Mouse (Mus musculus): Measurements from ENCODE around the gene Serpina3j. TPM values are rescaled to one million over a fixed set of nuclear protein-coding genes. Genes with fewer than 3 reads are reported as not detected.

The Serpina3j gene
- total RNA-seq, 2 experiments from 2014 or later, result not detected

Other genes starting within 250 kb of the Serpina3j start
- gene Serpina5, start 213.4 kb upstream of the Serpina3j start, total RNA-seq (2021), result not detected
- gene Serpina3a, start 201.8 kb upstream of the Serpina3j start, total RNA-seq (2021), result not detected
- gene Serpina3b, start 186.6 kb upstream of the Serpina3j start, total RNA-seq (2021), result not detected
- 1 to 10 TPM in 1 of 2 experiments, under 1 TPM in 1; 0.79 to 1.2 TPM for gene Serpina3c, start 160.7 kb upstream of the Serpina3j start, total RNA-seq (2021)
- 1 to 10 TPM in 1 of 2 experiments, under 1 TPM in 1; 0.62 to 1.1 TPM for gene Serpina3f, start 100.0 kb upstream of the Serpina3j start, total RNA-seq (2021)
- gene Serpina3g, start 78.3 kb upstream of the Serpina3j start, total RNA-seq (2021), result 1 to 10 TPM; 4.5 to 5.0 TPM
- under 1 TPM; 0.42 to 0.49 TPM for gene Serpina3i, start 51.4 kb upstream of the Serpina3j start, total RNA-seq (2021)
- not detected for gene Serpina3k, start 23.9 kb downstream of the Serpina3j start, total RNA-seq (2021)
- gene Serpina3m, start 23.9 kb downstream of the Serpina3j start, total RNA-seq (2021), result under 1 TPM; 0.17 to 0.36 TPM
- gene Serpina3n, start 92.2 kb downstream of the Serpina3j start, total RNA-seq (2021), result 10 to 100 TPM in 1 of 2 experiments, 1 to 10 TPM in 1; 9.0 to 11.2 TPM
- not detected for gene Gsc, start 158.8 kb downstream of the Serpina3j start, total RNA-seq (2021)